Mouse (Mus musculus): Measurements from ENCODE around the gene Pde9a.

Gene Pde9a

GRCm38 (mm10) chr17:31433978-31434797 is 48.2 kb downstream of the Pde9a start:
- no peak for DNase-seq (ENCODE audit: low read depth)

GRCm38 (mm10) chr17:31434825-31435325 is 48.9 kb downstream of the Pde9a start:
- no peak for DNase-seq (ENCODE audit: low read depth)

DNA sequence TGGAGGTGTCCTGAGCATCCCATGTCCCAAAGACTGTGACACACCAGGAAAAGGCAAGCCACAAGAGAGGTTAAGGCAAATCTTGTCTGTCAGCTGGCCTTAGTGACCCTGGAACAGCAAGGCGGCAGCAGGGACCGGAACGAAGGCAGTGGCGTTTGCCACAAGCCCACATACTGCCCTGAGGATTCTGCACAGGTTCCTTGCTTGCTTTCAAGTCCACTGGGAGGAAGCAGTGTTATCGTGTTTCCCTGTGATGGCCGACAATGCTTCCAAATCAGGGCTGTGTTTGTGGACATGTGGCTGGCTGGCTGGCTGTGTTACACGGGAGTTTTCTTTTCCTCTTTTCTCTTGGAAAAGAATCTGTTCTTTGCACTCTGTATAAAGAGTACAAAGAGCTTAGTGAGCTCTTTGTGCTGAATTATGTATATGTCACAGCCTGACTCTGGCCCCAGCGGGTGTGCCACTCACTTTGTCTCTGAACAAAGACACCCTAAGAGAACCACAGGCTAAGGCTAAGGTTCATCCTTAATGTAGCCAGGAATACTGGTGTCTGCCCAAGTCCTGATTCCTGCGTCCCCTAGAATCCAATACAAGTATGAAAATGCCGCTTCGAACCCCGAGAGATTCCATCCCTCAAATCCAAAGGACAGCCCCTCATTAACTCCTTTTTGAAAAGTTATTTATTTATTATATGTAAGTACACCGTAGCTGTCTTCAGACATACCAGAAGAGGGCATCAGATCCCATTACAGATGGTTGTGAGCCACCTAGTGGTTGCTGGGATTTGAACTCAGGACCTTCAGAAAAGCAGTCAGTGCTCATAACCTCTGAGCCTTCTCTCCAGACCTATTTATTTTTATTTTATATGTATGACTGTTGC is 50.2 kb downstream of the Pde9a start:
- DNase-seq (ENCODE audit: low read depth), result no peak

GRCm38 (mm10) chr17:31436814-31437406 is 50.9 kb downstream of the Pde9a start:
- DNase-seq (ENCODE audit: low read depth), result no peak

DNA sequence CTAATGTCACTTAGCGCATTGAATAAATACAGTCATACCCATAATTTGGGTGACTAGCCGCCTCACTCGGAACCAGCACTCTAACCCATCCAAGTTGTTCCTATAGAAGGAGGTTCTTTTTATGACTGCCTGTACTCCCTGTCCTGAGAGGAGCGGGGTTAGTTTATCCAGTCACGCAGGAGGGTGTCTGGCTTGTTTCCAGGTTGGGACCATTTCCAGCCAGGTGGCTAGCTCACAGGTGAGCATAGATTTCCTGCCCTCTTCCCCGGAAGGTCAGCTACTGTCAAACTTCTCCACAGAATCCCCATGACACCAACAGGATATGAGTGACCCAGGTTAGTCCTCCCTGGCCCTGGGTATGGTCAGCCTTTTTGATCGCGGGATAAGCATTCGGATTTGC is 51.5 kb downstream of the Pde9a start:
- DNase-seq (ENCODE audit: low read depth), result no peak

- no peak for DNase-seq (ENCODE audit: low read depth)
Measured at GRCm38 (mm10) chr17:31439978-31440377, 54.0 kb downstream of the Pde9a start.

GRCm38 (mm10) chr17:31442513-31442912 is 56.5 kb downstream of the Pde9a start:
- no peak for DNase-seq (ENCODE audit: low read depth)

DNA sequence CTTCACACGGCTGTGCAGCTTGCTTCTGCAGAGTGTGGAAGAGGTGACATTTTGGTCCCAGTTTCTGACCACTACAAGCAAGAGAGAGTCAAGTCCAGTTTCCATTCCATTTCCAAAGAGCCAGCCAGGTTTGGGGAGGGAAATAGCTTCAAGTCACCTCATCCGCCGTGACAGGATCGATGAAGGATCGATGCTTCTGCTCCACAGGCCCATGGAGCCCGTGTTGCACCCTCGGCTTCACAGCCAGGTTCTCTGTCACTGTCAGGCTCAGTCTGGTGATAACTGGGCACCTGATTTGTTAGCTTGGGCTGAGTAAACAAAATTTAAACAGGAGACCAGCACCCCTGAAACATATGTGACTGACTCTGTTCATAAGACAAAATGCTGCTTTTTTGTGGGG is 58.2 kb downstream of the Pde9a start:
- no peak for DNase-seq (ENCODE audit: low read depth)

- DNase-seq (ENCODE audit: low read depth), result no peak
Measured at GRCm38 (mm10) chr17:31445061-31445731, 59.2 kb downstream of the Pde9a start.

DNA sequence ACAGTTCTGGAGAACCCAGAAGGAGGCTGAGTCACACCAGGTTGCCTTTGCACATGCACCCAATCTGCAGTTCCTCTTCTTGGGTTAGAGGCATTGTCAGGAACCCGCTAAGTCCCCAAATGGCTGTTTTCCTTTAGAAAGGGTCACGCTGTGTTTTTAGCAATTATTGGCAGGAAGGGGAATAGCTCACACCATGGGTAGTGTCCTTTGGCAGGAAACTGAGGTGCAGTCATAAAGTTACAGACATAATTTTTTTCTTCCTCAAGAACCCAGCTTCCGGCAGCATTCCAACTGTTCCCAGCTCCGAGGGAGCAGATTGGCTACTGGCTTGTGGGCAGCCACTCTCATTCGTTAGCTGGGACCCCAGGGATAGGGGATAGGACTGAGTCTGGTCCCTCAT is 61.8 kb downstream of the Pde9a start:
- DNase-seq (ENCODE audit: low read depth), result no peak

DNA sequence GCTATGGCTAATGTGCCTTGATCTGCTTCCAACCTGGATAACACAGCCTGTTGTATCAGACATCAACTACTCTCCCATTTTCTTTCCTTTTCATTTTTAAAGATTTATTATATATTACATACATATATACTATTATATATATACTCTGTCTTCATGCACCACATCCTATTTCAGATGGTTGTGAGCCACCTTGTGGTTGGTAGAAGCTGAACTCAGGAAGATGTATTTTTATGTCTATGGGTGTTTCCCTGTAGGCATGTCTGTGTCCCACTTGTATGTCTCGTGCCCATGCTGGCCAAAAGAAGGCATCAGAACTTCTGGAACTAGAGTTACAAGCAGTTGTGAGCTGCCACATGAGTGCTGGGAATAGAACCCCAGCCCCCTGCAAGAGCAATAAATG is 62.5 kb downstream of the Pde9a start:
- no peak for DNase-seq (ENCODE audit: low read depth)

DNA sequence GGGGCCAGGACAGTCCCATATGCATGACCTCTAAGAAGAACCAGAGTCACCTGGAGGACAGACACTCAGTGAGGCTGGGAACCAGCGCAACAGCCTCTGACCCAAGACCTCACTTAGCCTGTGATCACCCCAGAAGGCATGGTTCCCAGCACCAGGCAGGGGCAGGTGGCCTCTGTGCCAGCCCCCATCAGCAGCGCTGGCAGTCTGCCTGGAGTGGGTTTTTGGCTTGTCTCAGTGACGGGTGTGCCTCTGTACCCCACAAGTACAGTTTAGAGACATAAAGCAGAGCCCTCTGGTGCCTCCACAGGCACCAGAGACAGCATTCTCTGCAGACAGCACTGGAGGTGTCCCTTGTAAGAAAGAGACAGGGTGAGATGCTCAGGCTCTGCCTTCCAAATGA is 64.2 kb downstream of the Pde9a start:
- DNase-seq (ENCODE audit: low read depth), result no peak

DNA sequence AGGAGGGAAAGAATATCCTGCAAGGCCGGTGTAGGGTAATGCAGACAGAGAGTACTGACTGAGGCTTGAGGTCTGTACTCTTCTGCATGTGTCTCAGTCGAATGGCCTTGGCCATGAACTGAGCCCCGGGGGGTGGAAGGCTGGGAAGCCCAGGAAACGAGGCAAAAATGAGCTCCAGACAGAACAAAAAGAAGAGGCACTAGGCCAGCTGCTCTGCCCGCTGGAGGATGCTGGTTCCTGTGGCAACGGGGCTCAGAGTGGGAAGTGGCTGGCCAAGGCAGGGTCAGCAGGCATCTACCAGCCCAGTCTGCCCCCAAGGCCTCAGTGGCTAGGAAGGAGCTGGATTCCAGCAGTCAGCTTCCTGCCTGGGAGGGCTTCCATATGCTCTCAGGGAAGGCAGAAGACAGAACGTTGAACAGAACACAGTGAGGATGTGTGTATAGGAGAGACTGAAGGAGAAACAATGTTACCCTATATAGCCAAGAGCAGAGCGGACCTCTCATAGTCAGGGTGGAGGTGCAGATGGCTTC is 65.2 kb downstream of the Pde9a start:
- DNase-seq (ENCODE audit: low read depth), result no peak

GRCm38 (mm10) chr17:31452816-31453215 is 66.8 kb downstream of the Pde9a start:
- no peak for DNase-seq (ENCODE audit: low read depth)

- DNase-seq (ENCODE audit: low read depth), result no peak
Measured at GRCm38 (mm10) chr17:31453476-31453875, 67.5 kb downstream of the Pde9a start.

DNA sequence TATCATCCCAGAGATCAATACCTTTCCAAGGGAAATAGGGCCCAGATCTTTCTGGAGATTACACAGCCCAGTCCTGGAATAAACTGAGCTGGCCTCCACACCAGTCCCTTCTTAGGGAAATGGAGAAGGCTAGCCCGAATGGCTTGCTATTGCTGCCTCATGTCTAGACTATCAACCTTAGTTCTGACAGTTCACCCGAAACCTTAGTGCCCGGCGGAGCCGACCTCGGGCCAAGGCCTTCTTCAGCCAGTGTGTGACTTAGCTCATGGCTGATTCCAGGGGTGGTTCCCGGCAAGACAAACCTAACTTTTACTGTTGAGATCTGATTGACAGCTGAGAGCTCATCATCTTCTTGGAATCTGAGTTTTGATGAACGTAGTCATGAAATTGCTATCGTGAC is 68.0 kb downstream of the Pde9a start:
- no peak for DNase-seq (ENCODE audit: low read depth)

DNA sequence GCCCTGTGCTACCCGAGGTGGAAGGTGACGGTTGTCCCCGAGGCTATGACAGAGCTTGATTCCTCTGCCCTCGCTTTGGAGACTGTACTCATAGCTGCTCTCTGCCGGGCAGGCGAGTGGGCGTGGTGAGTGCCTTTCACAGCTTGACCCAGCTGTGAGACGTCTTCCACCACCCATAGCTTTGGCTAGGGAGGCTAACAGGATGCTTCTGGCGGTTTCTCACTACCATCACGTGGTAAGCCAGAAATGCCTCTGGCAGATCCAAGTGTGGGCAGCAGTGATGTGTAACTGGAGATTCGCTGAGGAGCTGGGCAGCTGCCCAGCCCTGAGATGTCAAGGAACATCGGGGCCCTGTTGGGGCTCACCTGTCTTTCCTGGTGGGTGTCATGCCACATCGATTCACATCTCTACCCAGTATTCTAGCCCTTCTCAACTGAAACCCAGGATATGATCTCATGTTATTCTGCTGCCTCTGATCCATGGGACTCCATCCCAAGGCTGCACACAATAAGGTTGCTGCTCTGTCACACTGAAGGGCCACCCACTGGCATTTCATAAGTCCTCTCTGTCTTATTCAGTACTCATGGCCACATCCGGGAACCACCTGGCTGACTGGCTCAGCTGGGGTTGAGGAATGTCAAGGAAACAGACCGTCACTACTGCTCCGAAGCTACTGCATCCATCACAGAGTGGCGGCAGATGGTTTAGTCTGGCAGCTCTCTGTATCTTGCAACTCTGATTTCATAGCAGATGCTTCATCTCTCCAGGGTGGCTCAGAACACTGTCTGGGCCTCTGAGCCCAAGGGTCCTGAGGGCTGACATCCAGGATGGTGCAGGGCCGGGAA is 70.9 kb downstream of the Pde9a start:
- peak; percentile 50 for DNase-seq (ENCODE audit: low read depth)

GRCm38 (mm10) chr17:31460416-31460815 is 74.4 kb downstream of the Pde9a start:
- DNase-seq (ENCODE audit: low read depth), result no peak

DNA sequence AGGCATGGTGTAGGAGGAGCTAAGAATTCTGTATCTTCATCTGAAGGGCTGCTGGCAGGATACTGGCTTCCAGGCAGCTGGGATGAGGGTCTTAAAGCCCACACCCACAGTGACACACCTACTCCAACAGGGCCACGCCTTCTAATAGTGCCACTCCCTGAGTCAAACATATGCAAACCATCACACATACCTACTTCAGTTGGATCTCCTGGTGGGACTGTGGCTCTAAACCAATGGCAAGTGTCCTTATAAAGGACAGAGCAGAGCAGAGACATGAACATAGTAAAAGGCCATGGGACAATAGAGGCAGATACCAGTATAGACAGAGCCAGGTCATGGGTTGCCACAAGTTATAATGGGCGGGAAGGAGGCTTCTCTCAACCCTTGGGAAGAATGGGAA is 76.5 kb downstream of the Pde9a start:
- DNase-seq (ENCODE audit: low read depth), result no peak

GRCm38 (mm10) chr17:31466854-31467253 is 80.8 kb downstream of the Pde9a start:
- no peak for DNase-seq (ENCODE audit: low read depth)

GRCm38 (mm10) chr17:31468496-31468895 is 82.5 kb downstream of the Pde9a start:
- no peak for DNase-seq (ENCODE audit: low read depth)
